Mouse (Mus musculus): ENCODE measurements around the gene Ptf1a.

The Ptf1a gene

DNA sequence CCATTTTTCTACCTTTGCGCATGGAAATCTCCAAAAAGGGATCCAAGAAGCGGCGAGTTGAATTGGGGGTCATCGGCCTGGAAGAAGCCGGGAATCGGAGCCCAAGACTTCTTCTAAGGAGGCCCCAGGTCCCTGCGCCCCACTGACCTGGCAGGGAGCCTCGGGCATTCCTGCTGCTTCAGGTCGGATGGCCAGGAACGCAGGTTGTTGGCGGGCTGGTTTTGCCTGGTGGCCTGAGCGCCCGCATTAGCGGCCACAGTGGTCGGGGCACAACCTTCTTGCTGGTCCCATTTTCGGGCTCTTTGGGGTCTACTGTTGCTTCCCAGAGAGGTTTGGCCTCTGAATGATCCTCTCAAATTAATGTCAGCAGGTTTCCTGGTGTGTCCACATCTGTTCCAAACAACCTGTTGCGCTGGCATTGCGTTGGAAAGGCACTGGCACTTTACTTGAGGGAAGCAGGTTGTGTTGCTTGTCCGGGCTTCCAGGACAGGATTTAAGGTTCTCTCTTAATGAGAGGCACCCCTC lies 7.1 kb downstream of the Ptf1a start:
- no peak for DNase-seq (ENCODE audit: low spot score)

DNA sequence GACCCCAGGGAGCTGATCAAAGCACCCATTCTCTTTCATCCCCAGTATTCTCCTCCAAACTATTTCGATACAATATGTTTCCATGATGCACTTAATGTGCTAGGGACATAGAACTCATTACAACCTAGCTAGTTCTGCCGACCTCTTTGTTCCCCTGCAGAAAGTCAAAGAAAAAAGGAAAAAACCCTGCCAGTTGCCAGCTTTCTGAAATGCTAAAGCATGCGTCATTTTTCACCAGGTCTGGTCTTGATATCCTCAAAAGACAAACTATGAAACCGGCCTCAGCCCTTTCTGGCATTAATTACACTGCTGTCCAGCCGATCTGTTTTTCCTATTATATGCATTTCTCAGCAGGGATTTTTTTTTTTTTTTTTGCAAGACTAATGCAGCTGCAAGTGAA lies 9.8 kb downstream of the Ptf1a start:
- DNase-seq (ENCODE audit: low spot score), result no peak

- DNase-seq (ENCODE audit: low spot score), result no peak
Observed at GRCm38 (mm10) chr2:19455857-19456482, 10.5 kb downstream of the Ptf1a start.

GRCm38 (mm10) chr2:19458785-19459184 lies 13.3 kb downstream of the Ptf1a start:
- no peak for DNase-seq (ENCODE audit: low spot score)

GRCm38 (mm10) chr2:19461940-19462339 lies 16.5 kb downstream of the Ptf1a start:
- DNase-seq (ENCODE audit: low spot score), result no peak

DNA sequence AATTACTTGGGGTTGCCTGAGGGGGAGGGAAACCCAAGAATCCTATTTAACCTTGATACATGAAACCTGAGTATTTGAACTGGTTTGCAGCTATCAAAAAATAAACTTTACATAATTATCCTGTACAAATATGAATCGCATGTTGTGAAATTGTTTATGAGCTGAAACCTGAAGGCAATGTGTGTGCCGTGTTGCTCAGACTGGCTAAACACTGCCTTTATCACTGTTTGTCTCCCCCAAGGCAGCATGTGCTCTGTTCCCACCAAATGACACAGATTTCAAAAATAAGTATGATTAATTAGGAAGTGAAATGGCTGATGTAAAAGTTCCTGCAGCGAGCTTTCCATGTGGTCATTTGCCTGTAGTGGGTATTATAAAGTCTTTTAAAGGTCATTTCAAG lies 44.8 kb downstream of the Ptf1a start:
- no peak for DNase-seq (ENCODE audit: low spot score)

Data from lung, postnatal 25 days (tissue).